Mouse (Mus musculus): ENCODE measurements around the gene Trim47. TPM values are rescaled to one million over a fixed set of nuclear protein-coding genes. Genes with fewer than 3 reads are reported as not detected.

Gene Trim47
- polyA plus RNA-seq (2012; rRNA removed), result 19.1 and 23.7 TPM in 2 replicates

DNA sequence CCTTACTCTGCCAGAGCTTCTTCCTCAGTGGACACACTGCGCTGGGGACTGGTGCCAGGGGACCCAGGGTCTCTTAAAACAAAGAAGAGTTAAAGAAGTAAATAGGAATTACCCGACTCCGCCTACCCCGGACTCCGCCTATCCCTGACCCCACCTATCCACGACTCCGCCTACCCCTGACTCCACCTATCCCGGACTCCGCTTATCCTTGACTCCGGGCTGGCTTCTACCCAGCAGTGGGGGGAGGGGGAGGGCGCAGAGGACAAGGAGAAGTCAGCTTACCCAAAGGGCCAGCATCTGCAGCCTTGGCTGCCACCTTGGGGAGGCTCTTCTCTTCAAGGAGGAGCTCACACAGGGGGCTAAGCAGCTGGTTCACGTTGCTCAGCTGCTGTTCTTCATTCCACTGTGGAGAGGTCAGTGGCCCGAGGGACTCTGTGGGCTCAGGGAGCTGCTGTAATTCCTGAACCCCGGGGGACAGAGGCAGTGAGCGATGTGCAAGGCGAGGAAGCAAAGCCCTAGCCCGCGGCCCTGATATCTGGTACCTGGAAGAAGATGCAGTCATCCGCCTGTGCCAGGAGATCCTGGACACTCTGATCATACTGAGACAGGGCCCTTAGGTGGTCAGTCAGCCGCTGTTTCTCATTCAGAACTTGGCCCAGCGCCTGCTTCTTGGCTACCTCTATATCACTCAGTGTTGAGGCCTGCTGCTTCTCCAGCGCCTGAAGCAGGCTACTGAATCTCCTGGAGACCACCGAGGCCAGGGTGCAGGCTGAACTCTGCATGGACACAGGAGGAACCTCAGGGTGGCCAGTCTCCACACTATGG, at the start of gene Trim47:
Gene Trim47, minus strand, starts transcription at position 55 of the 825 bp plus-strand sequence.
- no peak for DNase-seq (ENCODE audit: low read depth, low spot score)
- 54% methylated on average over 23 of the region's 23 CpGs for WGBS

DNA sequence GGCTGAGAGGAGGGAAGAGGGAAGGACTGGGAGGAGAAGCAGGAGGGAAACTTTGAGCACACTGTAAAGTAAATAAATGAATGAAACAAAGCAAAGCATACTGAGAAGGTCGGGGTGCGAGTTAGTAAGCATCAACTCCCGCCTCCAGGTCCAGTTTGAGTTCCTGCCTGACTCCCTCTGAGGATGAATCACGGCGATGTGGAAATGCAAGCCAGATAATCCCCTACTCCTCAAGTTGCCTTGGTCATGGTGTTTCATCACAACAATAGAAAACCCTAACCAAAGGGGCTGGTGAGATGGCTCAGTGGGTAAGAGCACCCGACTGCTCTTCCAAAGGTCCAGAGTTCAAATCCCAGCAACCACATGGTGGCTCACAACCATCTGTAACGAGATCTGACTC, 49.0 kb upstream of the Trim47 start:
- WGBS, result 87% methylated on average over 7 of the region's 7 CpGs
- no peak for DNase-seq (ENCODE audit: low read depth, low spot score)

DNA sequence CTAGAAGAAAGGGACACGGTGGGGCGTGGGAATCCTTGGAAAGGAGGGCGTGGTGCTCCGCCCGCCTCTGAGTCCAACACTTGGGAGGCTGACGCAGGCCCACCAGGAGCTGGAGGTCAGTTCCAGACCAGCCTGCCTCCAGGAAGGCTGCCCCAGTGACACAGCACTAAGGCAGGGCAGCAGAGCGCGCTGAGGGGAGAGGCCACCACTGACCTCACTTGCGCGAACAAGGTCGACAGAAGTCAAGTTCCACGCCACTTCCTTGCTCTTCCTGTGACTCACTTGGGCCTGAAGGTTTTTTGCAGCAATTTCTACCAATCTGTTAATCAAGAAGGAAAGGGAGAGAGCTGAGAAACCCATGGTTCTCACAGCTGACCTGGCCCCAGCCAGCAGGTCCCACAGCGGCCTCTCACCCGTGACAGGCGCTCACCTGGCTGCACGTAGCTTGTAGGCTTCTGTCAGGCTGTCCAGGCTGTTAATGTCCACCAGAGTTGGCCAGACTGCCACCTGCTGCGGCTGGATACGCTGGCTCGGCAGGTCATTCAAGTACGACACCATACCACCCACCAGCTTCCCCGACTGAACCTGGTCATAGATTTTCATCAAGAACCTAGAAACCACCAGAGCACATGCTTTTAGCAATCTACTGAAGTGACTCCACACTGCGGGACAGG, 47.9 kb upstream of the Trim47 start:
- no peak for DNase-seq (ENCODE audit: low read depth, low spot score)
- 87% methylated on average over 22 of the region's 22 CpGs for WGBS

DNA sequence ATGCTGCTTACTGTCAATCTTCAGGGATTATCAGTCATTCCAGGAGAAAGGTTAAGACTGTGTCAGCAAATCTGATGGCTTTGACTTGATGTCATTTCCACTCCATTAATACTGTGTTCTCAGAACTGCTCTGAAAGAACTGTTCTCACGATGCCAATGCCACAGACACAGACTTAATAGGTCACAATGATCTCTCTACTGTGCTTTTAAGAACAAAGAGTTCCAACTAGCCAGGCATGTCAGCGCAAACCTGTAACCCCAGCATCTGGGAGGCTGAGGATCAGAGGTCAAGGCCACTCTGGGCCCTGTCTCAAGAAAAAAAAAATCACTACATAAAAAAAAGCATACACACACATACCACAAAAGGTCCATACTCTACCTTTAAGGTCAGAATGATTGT, 44.9 kb upstream of the Trim47 start:
- no peak for DNase-seq (ENCODE audit: low read depth, low spot score)

DNA sequence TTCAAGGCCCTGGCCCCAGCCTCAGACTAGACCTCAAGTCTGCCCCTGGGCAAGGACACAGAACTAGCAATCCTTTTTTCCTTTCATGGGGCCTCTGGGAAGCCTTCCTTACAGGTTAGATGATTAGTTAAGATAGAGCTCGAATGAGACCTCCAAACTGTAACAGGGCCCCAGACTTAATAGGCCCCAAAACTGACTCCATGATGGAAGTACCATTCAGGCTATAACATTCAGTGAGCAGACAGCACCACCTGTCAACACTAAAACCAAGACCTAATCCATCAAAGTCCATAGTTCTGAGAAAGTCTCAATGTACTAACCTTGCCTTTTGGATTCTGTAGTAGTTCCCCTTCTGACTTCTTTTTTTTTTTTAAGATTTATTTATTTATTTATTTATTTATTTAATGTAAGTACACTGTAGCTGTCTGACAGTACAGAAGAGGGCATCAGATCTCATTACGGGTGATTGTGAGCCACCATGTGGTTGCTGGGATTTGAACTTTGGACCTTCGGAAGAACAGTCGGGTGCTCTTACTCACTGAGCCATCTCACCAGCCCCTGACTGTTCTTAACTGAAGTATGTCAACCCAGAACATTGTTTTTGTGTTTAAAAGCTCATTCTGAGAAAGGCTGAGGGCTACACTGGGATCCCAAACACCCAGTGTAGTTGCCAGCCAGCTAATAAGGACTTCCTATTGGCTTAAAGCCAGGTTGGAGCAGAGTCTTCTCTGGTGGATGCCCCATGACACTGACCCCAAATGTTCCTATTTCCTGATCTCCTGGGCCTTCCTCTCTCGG, 43.2 kb upstream of the Trim47 start:
- WGBS, result 54% methylated on average over 5 of the region's 5 CpGs
- DNase-seq (ENCODE audit: low read depth, low spot score), result no peak

More for the DNA sequence above, 44.9 kb upstream of the Trim47 start:
- 87% methylated on average over 2 of the region's 2 CpGs for WGBS

DNA sequence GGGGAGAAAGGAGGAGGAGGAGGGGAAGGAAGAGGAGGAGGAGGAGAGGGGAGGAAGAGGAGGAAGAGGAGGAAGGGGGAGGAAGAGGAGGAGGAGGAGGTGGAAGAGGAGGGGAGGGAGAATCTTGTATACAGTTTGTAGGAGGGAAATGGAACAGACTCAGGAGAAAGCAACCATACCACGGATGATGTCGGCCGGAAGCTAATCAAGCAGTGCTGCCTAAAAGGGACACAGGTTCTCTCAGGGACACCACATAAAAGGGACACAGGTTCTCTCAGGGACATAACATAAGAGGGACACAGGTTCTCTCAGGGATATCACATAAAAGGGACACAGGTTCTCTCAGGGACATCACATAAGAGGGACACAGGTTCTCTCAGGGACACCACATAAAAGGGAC, 42.2 kb upstream of the Trim47 start:
- WGBS, result 88% methylated on average over 3 of the region's 3 CpGs

DNA sequence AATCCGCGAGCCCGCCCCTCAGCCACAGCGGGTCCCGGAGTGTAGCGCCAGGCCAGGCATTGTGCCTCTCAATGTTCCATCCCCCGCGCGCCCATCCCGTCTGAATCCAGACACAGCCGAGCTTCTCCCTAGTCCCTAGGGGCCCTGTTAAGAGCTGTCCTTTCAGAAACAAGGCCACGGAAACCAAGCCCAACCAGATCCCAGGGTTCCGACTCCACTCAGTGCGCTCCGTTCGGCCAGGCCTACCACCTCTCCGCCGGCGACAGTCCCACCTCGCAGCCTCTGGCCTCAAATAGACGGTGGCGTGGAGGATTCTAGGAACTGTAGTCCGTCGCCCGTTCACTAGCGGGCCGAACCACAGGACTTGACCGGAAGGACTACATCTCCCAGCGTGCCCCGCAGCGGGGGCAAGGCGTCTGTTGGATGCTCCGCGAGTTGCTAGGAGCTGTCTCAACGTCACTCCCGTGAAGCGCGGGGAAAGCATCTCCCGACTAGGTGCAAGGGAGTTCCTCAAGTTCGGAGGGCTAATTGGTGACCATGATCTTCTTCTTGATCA, 41.0 kb upstream of the Trim47 start, which contains the start of gene Fbf1:
Gene Fbf1, minus strand, starts transcription at position 283 of the 556 bp plus-strand sequence.
- DNase-seq (ENCODE audit: low read depth, low spot score), result peak; percentile 91
- WGBS, result under 1% methylated on average over 40 of the region's 40 CpGs

More for the DNA sequence above, 42.2 kb upstream of the Trim47 start:
- no peak for DNase-seq (ENCODE audit: low read depth, low spot score)

DNA sequence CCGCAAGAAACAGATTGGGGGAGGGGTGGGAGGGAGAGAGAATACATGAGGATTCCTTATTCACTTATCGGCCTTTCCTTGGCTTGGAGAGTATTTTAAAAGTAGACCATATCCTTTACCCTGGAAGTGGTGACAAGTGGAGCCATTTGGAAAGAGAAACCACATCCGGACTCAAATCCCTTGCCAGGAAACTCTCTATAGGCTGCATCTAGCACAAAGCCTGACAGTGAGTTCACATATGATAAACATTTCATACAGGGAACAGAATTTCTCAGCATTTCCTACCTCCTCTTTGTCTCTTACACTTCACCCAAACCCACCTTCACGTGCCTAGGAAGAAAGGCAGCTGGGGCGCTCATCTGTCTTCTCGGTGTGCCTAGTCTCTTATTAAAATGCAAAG, 40.2 kb upstream of the Trim47 start:
- 21% methylated on average over 6 of the region's 6 CpGs for WGBS
- DNase-seq (ENCODE audit: low read depth, low spot score), result no peak

DNA sequence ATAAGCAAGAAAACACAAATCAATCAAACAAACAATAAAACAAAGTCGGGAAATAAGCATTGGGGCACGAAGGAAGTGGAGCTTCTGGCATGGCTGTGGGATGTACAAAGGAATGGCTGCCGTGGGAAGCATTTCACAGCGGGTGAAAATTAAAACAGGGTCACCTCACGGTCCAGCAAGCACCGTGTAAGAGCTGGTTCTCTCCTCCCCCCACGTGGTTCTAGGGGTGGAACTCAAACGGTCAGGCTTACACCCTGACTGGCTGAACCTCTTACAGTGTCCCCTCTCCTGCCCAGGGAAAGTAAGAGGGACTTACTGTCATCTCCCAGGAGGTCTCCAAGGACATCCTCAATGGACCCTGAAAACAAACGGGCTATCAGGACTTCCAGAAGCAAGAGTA, 36.0 kb upstream of the Trim47 start:
- 57% methylated on average over 9 of the region's 9 CpGs for WGBS
- DNase-seq (ENCODE audit: low read depth, low spot score), result no peak

DNA sequence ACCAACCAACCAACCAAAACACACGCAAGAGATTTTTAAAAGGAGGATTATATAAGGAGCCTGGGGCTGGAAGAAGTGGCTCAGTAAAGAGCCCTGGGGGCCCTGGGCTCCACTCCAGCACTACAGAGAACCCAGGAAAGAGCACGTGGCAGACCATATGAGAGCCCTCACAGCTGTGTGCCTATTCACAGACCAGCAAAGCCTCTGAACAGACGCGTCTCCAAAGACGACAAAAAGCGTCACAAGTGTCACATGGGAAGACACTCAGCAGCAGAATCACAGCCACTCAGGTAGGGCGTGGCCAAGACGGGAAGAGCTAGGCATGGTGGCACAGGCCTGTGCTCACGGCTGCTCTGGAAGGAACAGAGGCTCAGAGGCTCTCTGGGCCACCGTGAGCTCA, 35.1 kb upstream of the Trim47 start:
- WGBS, result 78% methylated on average over 10 of the region's 10 CpGs
- no peak for DNase-seq (ENCODE audit: low read depth, low spot score)

DNA sequence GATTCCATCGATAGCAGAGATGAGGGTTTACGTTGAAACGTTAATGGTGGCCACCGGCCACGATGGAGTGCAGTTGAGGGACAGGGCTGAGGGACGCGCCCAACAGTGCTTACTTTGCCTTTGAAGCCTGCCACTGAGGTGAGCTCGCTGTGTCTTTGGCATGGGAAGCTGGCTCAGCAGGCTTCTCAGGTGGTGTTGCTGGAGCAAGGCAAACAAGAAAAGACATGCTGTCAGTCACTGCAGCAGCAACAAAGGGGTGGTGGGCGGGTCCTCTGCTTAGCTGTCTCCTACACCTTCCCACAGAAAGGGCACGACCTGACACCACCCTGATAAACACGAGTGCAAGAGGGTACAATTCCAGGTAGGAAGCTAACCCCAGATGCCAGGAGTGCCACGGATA, 34.3 kb upstream of the Trim47 start:
- DNase-seq (ENCODE audit: low read depth, low spot score), result no peak
- WGBS, result 46% methylated on average over 12 of the region's 12 CpGs

DNA sequence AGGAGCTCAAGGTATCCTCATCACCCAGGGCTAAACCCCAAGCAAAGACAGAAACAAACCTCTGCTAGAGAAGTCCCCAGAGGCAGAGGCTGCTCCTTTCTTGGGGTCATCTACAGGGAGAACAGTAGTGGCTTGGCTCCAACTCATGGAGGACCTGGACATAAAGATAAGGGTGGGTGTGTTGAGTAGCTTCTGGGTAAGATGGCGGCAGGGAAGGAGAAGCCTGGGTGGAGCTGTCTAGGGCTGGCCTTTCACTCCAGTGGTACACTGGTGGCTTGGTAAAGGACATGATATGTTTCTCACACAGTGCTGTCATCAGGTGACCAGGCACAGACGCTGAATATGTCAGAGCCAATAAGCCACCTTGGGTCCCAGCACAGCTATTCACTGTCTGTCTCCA, 23.9 kb upstream of the Trim47 start:
- DNase-seq (ENCODE audit: low read depth, low spot score), result no peak
- 92% methylated on average over 2 of the region's 2 CpGs for WGBS

DNA sequence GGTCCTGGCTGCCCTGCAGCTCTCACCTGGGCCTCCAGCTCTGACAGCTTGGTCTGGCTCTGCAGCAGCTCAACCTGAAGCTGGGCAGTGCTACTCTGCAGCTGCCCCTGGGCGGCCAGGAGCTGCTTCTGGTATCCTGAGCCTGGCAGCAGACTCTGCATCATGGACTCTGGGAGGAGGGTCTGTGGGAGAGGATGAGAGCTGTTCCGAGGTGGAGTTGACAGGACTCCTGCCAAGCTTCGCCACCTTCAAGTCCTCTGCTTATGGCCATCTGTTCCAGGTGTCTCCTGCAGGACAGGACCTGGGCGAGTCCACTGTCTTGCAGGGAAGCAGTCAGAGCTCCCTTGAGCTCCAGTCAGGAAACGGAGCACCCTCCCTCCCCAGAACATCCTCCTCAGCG, 22.3 kb upstream of the Trim47 start:
- 89% methylated on average over 6 of the region's 6 CpGs for WGBS
- no peak for DNase-seq (ENCODE audit: low read depth, low spot score)

DNA sequence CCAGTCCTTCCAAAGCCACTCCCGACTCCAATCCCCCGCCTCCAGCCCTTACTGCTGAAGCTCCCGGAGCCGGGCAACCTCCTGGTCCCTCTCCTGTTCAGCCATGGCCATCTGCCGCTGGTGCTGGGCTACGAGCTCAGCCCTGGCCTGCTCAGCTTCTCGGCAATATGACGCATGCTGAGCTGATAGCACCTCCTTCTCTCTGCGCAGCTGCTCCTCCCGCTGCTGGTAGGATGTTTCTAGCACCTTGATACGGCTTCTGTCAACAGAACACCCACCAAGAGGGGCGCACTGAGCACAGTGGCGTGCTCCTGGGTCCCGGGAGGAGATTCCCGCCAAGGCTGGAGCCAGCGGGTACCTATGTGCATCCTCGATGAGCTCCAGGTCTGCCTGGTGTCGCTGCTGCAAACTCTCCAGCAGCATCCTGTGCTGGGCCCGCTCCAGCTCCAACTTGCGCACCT, 21.8 kb upstream of the Trim47 start:
- no peak for DNase-seq (ENCODE audit: low read depth, low spot score)
- WGBS, result 80% methylated on average over 20 of the region's 20 CpGs

DNA sequence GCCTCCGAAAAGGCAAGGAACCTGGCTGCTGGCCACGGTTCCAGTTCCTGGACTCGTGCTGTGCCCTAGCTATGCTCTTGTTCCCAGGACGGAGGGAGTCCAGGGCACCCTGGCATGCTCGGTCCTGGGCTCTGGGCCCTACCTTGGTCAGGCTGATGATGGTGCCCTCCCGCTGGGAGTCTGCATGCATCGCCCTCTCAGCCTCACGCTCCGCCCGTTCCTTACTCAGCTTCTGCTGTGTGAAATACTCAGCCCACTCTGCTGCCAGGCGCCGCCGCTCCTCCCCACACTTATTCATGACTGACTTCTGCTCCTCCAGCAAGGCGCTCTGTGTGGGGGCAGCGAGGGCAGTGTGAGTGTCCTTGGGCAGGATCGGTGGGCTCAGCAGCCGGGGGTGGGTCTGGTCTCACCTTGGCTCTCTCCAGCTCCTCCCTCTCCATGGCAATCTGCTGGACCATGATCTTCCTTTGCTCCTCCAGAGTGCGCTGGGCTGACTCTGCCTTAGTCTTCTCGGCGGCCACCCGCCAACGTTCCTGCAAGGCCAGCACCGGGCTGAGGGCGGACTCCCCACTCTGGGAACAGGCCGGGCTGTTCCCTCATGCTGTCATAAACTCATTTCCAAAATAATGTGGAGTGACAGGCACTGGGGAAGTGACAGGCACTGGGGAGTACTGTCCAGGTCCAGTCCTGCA, 19.4 kb upstream of the Trim47 start:
- WGBS, result 80% methylated on average over 25 of the region's 25 CpGs

DNA sequence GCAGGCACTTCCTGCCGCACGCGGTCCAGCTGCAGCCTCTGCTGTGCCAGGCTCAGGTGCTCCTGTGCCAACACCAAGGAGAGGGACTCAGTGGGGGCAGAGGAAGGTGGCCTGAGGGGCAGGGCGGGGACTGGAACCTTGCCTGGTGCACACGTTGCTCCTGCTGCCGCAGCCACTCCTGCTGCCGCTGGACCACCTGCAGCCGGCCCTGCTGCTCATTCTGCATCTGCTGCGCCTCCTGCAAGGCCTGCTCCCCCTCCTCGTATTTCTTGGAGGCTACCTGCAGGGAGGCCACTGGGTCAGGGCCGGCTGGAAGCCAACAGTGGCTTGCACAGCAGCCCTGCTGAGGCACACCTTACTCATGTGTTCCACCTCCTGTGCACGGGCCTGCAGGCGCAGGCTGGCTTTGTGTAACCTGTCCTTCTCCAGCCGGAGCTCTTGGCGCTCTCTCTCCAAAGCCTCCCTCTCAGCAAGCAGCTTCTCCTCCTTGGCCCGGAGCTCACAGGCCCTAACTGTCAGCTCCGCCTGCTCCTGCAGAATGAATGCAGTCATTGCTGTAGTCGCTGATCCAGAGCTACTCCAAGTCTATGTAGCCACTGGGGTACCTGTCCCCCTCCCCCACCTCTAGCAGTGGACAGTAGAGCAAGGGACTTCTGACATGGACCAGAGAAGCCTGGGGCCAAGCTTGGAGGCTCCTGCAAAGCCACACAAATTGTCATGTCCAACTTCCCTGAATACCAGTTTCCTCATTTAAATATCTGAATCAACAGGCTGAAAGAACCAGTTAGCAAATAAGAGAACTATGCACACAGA, 18.7 kb upstream of the Trim47 start:
- WGBS, result 73% methylated on average over 18 of the region's 18 CpGs
- DNase-seq (ENCODE audit: low read depth, low spot score), result no peak

More for the DNA sequence above, 19.4 kb upstream of the Trim47 start:
- DNase-seq (ENCODE audit: low read depth, low spot score), result no peak

DNA sequence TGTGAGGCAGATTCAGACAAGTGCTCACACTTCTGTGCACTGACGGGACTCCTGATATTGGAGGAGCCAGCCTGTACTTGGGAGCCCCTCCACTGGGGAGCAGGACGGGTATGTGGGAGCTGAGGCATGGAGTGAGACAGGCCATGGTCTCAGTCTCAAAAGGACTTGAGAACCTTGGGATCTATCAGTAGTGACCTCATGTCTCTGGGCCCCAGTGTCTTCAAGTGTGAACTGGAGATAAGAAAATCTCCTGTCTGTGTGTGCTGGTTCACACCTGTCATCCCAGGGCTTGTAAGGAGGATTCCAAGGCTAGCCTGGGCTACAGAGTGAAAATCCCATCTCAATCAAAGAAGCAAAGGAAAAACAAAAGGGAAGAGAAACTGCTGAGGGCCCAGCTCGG, 16.5 kb upstream of the Trim47 start:
- no peak for DNase-seq (ENCODE audit: low read depth, low spot score)
- 89% methylated on average over 3 of the region's 3 CpGs for WGBS

DNA sequence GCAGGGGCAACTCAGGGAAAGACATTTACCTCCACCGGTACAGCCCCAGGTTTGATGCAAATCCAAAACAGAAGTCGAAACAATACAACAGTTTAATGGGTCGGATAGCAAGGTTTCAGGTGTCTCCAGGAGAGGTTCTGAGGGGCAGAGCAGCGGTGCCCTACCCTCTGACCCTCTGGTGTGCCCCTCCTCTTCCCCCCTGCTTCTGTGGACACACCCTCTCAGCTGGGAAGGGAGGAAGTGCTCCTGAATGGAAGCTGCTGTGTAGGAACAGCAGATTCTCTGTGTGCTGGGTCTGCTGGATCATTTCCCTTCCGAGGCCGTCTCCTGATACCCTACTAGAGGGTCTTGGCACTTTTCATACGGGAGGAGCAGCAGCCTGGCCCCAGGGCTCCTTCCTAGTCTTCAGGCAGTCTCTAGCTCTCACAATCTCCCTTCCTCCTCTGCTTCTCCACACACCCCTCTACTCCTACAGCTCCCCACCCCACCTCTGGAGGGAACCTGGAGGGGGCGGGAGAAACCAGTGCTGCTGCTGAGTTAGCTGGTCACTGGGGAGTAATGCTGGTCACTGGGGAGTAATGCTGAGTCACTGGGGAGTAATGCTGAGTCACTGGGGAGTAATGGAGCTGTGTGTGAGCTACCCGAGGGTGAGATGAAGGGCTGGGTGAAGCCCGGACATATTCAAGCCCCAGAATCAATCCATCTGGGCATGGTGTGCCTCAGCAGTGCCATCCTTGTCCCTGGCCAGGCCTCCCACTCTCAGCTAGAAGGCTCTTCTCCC, 15.4 kb upstream of the Trim47 start:
- no peak for DNase-seq (ENCODE audit: low read depth, low spot score)
- WGBS, result 75% methylated on average over 10 of the region's 10 CpGs

Data from large intestine, adult 2 months (tissue).